ENCODE assay signal across 17 mouse cellular contexts in genomic region chr11:3114403-3114802, GRCm38 (mm10).
DNase-seq lines count a peak whose midpoint lies in the region; ATAC-seq lines count a peak whose summit lies in the region.
"Had no signal": no experiment of that assay in that cellular context is flagged by ENCODE, and none has a peak within 500 bp of the region (broad histone marks: within the 10 kb centered on the region; RNA-seq: fewer than 3 reads in every experiment).

No protein-coding gene starts in this region.

- peak; percentile 46 to 58; a peak in 2 of 4 replicates for ATAC-seq in hematopoietic stem cell, adult 5-6 weeks (replicated peaks in 1 of 2; ENCODE audit: insufficient read depth in 1 of 2, low FRiP score in 2 of 2, low TSS enrichment in 1 of 2, low read depth in 1 of 2, poor library complexity in 2 of 2, severe bottlenecking in 2 of 2)
- 0 out of 2 replicates have a peak, but pooled peaks have one; percentile 61 for ATAC-seq in megakaryocyte-erythroid progenitor cell, adult 5-6 weeks (replicated peaks; ENCODE audit: low FRiP score, low TSS enrichment, poor library complexity, severe bottlenecking)
- ATAC-seq: activated CD4-positive, CD25-positive, alpha-beta regulatory T cell, adult 4 months; forebrain, embryonic 14.5 days; forebrain, embryonic 16.5 days; Patski had no signal

- DNase-seq in right cerebral cortex, adult 18-20 months = no peak
- no peak for DNase-seq in embryo, embryonic 9.5 days (ENCODE audit: extremely low spot score)
- DNase-seq in gastrocnemius, postnatal 4 days (ENCODE audit: low spot score in 2 of 2) = no peak
- DNase-seq: adrenal gland, adult 8-10 months; adrenal gland, postnatal 14 days; adrenal gland, postnatal 36 days; cerebellum, adult 11-12 months; cerebellum, adult 2 months; cerebellum, adult 9-10 months; cerebellum, postnatal 10 days; cerebellum, postnatal 25 days had no signal
